Mouse (Mus musculus) limb, embryonic 11.5 days (tissue): ENCODE results near the gene Hdac4. TPM values are rescaled to one million over a fixed set of nuclear protein-coding genes. Genes with fewer than 3 reads are reported as not detected.

Experiments used
- ATAC-seq: fragments of 200-750 bp; cut with Nextera tagmentation; 2 replicates; pipeline ENCODE4 v1.8.0; 2017; ENCODE audit warnings: low read depth; ENCODE audit not compliant: insufficient number of reproducible peaks, low FRiP score, low TSS enrichment
- DNase-seq: peaks from one replicate; pipeline ENCODE4 v3.0.0-alpha.2; 2015; ENCODE audit warnings: low spot score
- H3K27ac ChIP-seq: fragments of 300-500 bp; sonication (generic); replicated peaks from 2 replicates; pipeline ENCODE4 v1.5.1; 2014; ENCODE audit warnings: low read depth, mild to moderate bottlenecking, low read length
- H3K27me3 ChIP-seq: fragments of 300-500 bp; sonication (generic); 2 replicates; pipeline ENCODE4 v1.6.1; 2014; ENCODE audit warnings: mild to moderate bottlenecking, low read length, mixed read lengths; ENCODE audit not compliant: control insufficient read depth, insufficient read depth
- H3K36me3 ChIP-seq: fragments of 300-500 bp; sonication (generic); 2 replicates; pipeline ENCODE4 v1.6.1; 2014; ENCODE audit warnings: mild to moderate bottlenecking, low read length, moderate library complexity, mixed read lengths; ENCODE audit not compliant: control insufficient read depth, insufficient read depth
- H3K4me1 ChIP-seq: fragments of 300-500 bp; sonication (generic); 2 replicates; pipeline ENCODE4 v1.6.1; 2014; ENCODE audit warnings: low read length, mixed read lengths; ENCODE audit not compliant: control insufficient read depth, insufficient read depth
- H3K4me2 ChIP-seq: fragments of 300-500 bp; sonication (generic); 2 replicates; pipeline ENCODE4 v1.6.1; 2014; ENCODE audit warnings: low read depth, mild to moderate bottlenecking, moderate library complexity; ENCODE audit not compliant: severe bottlenecking
- H3K4me3 ChIP-seq: fragments of 300-500 bp; sonication (generic); 2 replicates; pipeline ENCODE4 v1.5.1; 2014; ENCODE audit warnings: low read depth, low read length
- H3K9ac ChIP-seq: fragments of 300-500 bp; sonication (generic); 2 replicates; pipeline ENCODE4 v1.6.1; 2014; ENCODE audit warnings: mild to moderate bottlenecking, low read length
- H3K9me3 ChIP-seq: fragments of 300-500 bp; sonication (generic); 2 replicates; pipeline ENCODE4 v1.6.1; 2016; ENCODE audit warnings: low read length; ENCODE audit not compliant: control insufficient read depth
- WGBS: fragments of 180-500 bp; shearing (Covaris S2); extraction: QIAGEN DNeasy Blood & Tissue Kit; methylation state at CpG from one replicate; pipeline ENCODE4 v1.1.7; 2014; 5-methylcytosine and 5-hydroxymethylcytosine counted together
- polyA plus RNA-seq: library from polyadenylated mRNA; unstranded; fragments of >200 nt; fragmentation: Nextera tagmentation; extraction: Ambion mirVana; gene quantifications from 2 replicates; pipeline ENCODE4 v1.2.1, GENCODE M21; 2014

Hdac4 gene
- polyA plus RNA-seq, 1 experiment from 2014 or later, result 24.2 TPM

DNA sequence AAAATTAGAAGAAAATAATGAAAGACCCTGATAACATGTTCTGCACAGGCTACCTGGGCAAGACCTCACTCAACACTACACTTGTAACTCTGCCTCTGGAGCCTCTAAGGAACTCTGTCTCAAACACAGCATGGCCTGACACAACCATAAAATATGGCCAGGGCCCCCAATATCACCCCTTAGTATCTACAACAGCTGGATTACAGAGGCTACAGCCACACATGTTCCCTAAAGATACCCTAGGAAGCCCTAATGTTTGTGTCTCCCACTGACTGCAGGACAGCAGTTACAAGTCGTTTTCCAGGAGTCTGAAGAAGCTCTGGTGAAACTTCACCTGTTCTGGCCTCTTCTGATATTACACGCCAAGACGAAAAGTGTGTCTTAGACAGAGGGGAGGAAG, 65.7 kb downstream of the Hdac4 start:
- Histone ChIP-seq H3K9ac (no peak overlapping the region), H3K4me1 (peaks cover 7% of the 10 kb centered on the region; the same call in 1 of the 2 replicates), H3K4me2 (no peak overlapping the region), H3K27ac (no peak overlapping the region), H3K27me3 (no peaks in the 10 kb centered on the region), H3K9me3 (no peaks in the 10 kb centered on the region), H3K4me3 (no peak overlapping the region), H3K36me3 (peaks cover 3% of the 10 kb centered on the region; the same call in 1 of the 2 replicates)
- ATAC-seq (no peak), DNase-seq (no peak)
- WGBS, result 80% methylated on average over 3 of the region's 3 CpGs

GRCm38 (mm10) chr1:92127785-92128184, 67.7 kb downstream of the Hdac4 start:
- Histone ChIP-seq H3K9me3 (no peaks in the 10 kb centered on the region), H3K4me1 (peaks cover 7% of the 10 kb centered on the region; the same call in 1 of the 2 replicates), H3K4me2 (no peak overlapping the region), H3K27me3 (no peaks in the 10 kb centered on the region), H3K36me3 (peaks cover 3% of the 10 kb centered on the region; the same call in 1 of the 2 replicates), H3K9ac (no peak overlapping the region), H3K4me3 (no peak overlapping the region), H3K27ac (no peak overlapping the region)
- ATAC-seq (no peak), DNase-seq (no peak)
- 92% methylated on average over 6 of the region's 6 CpGs for WGBS

- ATAC-seq, result no peak
These were observed 68.1 kb downstream of the Hdac4 start for GRCm38 (mm10) chr1:92127366-92127765.

DNA sequence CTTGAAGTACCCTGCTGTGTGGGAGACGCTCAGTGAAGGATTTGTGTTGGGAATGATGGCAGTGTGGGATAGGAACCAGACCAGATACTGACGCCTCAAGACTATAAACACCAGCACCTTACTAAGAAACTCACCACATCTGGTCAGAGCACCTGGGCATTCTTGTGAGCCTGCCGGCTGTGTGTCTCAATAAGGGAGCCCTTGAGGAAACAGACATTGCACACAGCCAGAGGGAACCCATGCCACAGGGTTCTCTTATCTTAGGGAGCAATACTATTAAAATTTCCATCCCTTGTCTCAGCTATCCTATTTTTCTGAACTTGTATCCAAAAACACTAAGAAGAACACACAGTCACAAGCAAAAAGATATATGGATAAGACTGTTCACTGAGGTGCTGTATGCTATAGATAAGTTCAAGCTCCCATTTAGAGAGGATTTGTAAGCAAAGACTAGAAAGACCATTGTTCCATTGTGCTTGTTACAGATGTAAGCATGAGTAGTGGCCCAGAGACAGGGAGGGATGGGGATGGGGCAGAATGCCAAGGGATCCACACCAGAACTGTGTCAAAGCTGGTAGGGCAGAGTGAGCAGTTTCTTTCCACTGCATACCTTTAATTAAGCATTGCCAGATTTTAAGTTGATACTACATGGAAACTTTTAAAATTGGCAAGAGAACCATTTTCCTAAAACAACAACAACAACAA, 70.8 kb downstream of the Hdac4 start:
- H3K27ac ChIP-seq, result no peak overlapping the region
- no peaks in the 10 kb centered on the region for H3K4me1 ChIP-seq
- no peaks in the 10 kb centered on the region for H3K36me3 ChIP-seq
- H3K9me3 ChIP-seq, result no peaks in the 10 kb centered on the region
- 49% methylated on average over 3 of the region's 3 CpGs for WGBS
- DNase-seq, result no peak
- H3K4me2 ChIP-seq, result no peak overlapping the region
- no peak overlapping the region for H3K9ac ChIP-seq
- no peaks in the 10 kb centered on the region for H3K27me3 ChIP-seq
- no peak overlapping the region for H3K4me3 ChIP-seq
- no peak for ATAC-seq

More at GRCm38 (mm10) chr1:92127366-92127765, 68.1 kb downstream of the Hdac4 start:
- H3K9me3 ChIP-seq, result no peaks in the 10 kb centered on the region
- DNase-seq, result no peak
- WGBS, result 100% methylated on average over 1 of the region's 1 CpGs
- H3K27me3 ChIP-seq, result no peaks in the 10 kb centered on the region
- no peak overlapping the region for H3K4me2 ChIP-seq
- no peak overlapping the region for H3K27ac ChIP-seq
- no peak overlapping the region for H3K9ac ChIP-seq
- H3K36me3 ChIP-seq, result peaks cover 3% of the 10 kb centered on the region; the same call in 1 of the 2 replicates
- no peak overlapping the region for H3K4me3 ChIP-seq
- H3K4me1 ChIP-seq, result peaks cover 7% of the 10 kb centered on the region; the same call in 1 of the 2 replicates

DNA sequence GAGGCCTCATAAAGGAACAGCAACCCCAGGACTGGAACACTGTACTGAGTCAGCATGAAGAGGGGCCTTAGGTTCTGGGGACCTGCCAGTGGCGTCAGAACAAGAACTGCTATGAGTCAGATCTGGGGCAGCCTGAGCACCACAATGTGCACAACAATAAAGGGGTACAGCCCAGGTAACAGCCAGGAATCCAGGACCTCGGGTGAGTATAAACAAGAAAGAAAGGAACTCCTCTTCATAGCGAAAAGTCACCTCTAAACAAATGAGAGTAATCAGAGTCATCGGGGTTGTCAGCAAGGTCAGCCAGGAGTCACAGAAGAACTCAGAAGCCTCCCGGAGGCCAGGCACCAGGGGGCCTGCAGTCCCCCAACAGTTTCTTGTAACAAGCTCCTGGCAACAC, 76.2 kb downstream of the Hdac4 start:
- Histone ChIP-seq H3K36me3 (no peaks in the 10 kb centered on the region), H3K4me3 (no peak overlapping the region), H3K27me3 (no peaks in the 10 kb centered on the region), H3K4me1 (no peaks in the 10 kb centered on the region), H3K27ac (no peak overlapping the region), H3K4me2 (no peak overlapping the region), H3K9me3 (no peaks in the 10 kb centered on the region), H3K9ac (no peak overlapping the region)
- WGBS, result 31% methylated on average over 5 of the region's 5 CpGs
- ATAC-seq, result no peak
- DNase-seq, result no peak

DNA sequence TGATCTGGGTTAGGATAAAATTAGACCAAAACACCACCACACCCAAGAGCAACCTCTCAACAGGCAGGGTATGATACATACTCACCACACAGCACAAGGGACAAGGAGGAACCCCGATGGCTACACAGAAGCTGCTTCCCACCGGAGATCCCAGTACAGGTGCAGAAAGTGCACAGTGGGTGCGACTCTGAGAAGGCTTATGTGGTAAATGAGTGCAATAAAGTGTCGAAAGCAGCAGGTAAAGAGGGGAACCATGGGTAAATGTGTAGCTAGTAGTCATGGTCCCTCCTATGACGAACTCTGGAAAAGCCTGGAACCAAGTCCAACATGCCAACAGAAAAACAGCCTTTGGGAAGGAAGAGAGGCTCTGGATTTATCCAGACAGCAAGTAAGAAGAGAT, 77.9 kb downstream of the Hdac4 start:
- Histone ChIP-seq H3K4me1 (peaks cover 5% of the 10 kb centered on the region; the same call in 1 of the 2 replicates), H3K36me3 (no peaks in the 10 kb centered on the region), H3K27ac (no peak overlapping the region), H3K27me3 (no peaks in the 10 kb centered on the region), H3K4me3 (no peak overlapping the region), H3K9ac (no peak overlapping the region), H3K4me2 (no peak overlapping the region), H3K9me3 (no peaks in the 10 kb centered on the region)
- DNase-seq (no peak), ATAC-seq (no peak)
- WGBS, result 97% methylated on average over 5 of the region's 5 CpGs

DNA sequence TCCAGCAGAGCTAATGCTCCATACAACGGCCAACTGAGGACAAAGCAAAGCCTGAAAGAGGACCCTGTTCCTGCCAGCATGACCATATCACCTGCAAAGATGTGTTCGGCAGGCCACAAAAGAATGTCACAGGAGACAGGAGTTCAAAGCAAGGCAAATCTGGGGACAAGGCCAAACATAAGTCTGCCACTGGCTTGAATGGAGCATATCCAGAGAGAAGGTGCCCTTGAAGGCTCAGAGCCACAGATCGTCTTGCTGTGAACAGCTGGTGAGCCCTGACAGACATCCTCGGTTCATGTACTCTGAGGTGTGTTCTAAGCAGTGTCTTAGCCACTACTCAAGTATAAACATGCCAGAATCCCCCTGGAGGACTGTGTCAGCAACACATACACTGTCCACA, 79.3 kb downstream of the Hdac4 start:
- Histone ChIP-seq H3K9ac (no peak overlapping the region), H3K9me3 (no peaks in the 10 kb centered on the region), H3K27me3 (no peaks in the 10 kb centered on the region), H3K36me3 (no peaks in the 10 kb centered on the region), H3K27ac (no peak overlapping the region), H3K4me2 (no peak overlapping the region), H3K4me1 (peaks cover 5% of the 10 kb centered on the region; the same call in 1 of the 2 replicates), H3K4me3 (no peak overlapping the region)
- ATAC-seq (no peak), DNase-seq (no peak)
- WGBS, result 90% methylated on average over 4 of the region's 4 CpGs

DNA sequence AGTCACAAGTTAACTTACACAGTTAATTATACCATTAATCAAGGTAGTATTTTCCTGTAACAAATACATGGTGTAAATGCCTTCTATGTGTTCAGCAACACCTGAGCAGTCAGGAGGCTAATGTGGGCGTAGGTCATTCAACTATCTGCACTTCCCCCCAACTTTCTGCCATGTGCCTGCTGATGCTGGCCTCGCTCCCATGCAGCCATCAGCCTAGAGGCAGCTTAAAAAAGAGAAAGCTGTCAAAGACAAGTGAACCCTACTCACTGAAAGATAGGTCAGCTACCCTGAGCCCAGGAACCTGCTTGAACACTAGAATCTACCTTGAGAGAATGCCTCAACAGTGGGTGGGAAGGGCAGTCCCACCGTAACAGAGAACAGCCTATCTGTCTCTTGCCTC, 81.4 kb downstream of the Hdac4 start:
- WGBS, result 85% methylated on average over 3 of the region's 3 CpGs
- H3K27me3 ChIP-seq, result no peaks in the 10 kb centered on the region
- H3K9ac ChIP-seq, result no peak overlapping the region
- ATAC-seq (no peak), DNase-seq (no peak)
- no peaks in the 10 kb centered on the region for H3K9me3 ChIP-seq
- H3K36me3 ChIP-seq, result no peaks in the 10 kb centered on the region
- H3K4me1 ChIP-seq, result peaks cover 5% of the 10 kb centered on the region; the same call in 1 of the 2 replicates
- H3K4me2 ChIP-seq, result no peak overlapping the region
- H3K4me3 ChIP-seq, result no peak overlapping the region
- H3K27ac ChIP-seq, result no peak overlapping the region
